Mouse (Mus musculus): ENCODE measurements around the gene Scarf2.

DNA sequence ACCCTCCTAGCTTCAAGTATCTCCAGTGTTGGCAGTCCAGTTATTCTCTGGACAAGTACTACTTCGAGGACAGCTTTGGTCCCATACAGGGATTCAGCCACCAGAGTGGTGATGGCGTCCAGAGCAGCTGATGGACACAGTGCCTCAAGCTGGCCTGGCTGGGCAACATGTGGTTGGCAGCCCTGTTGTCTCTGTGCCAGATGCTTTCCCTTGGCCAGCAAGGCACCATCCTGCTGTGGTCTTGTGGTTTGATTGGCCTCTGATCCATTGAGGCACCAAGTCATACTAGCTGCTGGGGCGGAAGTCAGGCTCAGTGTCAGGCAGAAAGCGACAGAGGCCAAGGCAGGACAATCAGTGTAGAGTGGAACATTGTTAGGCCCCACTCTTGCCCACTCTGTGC lies 12.0 kb downstream of the Scarf2 start:
- TF ChIP-seq CTCF (IDR thresholded peaks at IDR 0.05; ENCODE audit: borderline replicate concordance, extremely low read depth, insufficient read depth, insufficient read length) (no peak), POLR2A (IDR thresholded peaks at IDR 0.05; ENCODE audit: borderline replicate concordance, extremely low read depth, insufficient read depth, insufficient read length, poor library complexity, severe bottlenecking) (no peak)
